Mouse (Mus musculus) testis, adult 2 months (tissue): ENCODE data around the gene Hexim2.

Source experiments
- CTCF ChIP-seq: fragments of 200-500 bp; IDR thresholded peaks from 2 replicates; pipeline ENCODE4 v1.5.1; 2012; ENCODE audit warnings: low read depth, mild to moderate bottlenecking, inconsistent platforms, low read length, moderate library complexity; ENCODE audit not compliant: control insufficient read depth, insufficient read depth, insufficient replicate concordance
- POLR2A ChIP-seq: fragments of 200-500 bp; IDR thresholded peaks from 2 replicates; pipeline ENCODE4 v1.6.1; 2012; ENCODE audit warnings: low read depth, mild to moderate bottlenecking, inconsistent platforms, low read length, moderate library complexity; ENCODE audit not compliant: control insufficient read depth

- TF ChIP-seq CTCF, result no peak
- TF ChIP-seq POLR2A, result no peak
These were observed 42.2 kb downstream of the Hexim2 start for GRCm38 (mm10) chr11:103174411-103174832.
